Mouse (Mus musculus) heart, postnatal 0 days (tissue): ENCODE results near the gene Hsd3b1. TPM values are rescaled to one million over a fixed set of nuclear protein-coding genes. Genes with fewer than 3 reads are reported as not detected.

Experiments
- ATAC-seq: fragments of 200-750 bp; cut with Nextera tagmentation; 2 replicates; pipeline ENCODE4 v1.8.0; 2017; ENCODE audit warnings: low read depth, moderate number of reproducible peaks, moderate library complexity; ENCODE audit not compliant: insufficient read depth
- DNase-seq: peaks from one replicate; pipeline ENCODE4 v3.0.0-alpha.2; 2016; ENCODE audit warnings: low spot score
- H3K27ac ChIP-seq: fragments of 300-500 bp; sonication (generic); 2 replicates; pipeline ENCODE4 v1.5.1; 2014; ENCODE audit warnings: low read depth, mild to moderate bottlenecking
- H3K27me3 ChIP-seq: fragments of 300-500 bp; sonication (generic); 2 replicates; pipeline ENCODE4 v1.6.1; 2014; ENCODE audit warnings: low read length, mixed read lengths; ENCODE audit not compliant: control insufficient read depth, insufficient read depth
- H3K36me3 ChIP-seq: fragments of 300-500 bp; sonication (generic); replicated peaks from 2 replicates; pipeline ENCODE4 v1.6.1; 2014; ENCODE audit warnings: low read length, mixed read lengths; ENCODE audit not compliant: control insufficient read depth, insufficient read depth
- H3K4me1 ChIP-seq: fragments of 300-500 bp; sonication (generic); 2 replicates; pipeline ENCODE4 v1.6.1; 2014; ENCODE audit warnings: antibody characterized with exemption; ENCODE audit not compliant: control insufficient read depth, insufficient read depth
- H3K4me2 ChIP-seq: fragments of 300-500 bp; sonication (generic); 2 replicates; pipeline ENCODE4 v1.6.1; 2014; ENCODE audit warnings: low read depth, mild to moderate bottlenecking, low read length, moderate library complexity
- H3K4me3 ChIP-seq: fragments of 300-500 bp; sonication (generic); 2 replicates; pipeline ENCODE4 v1.5.1; 2014; ENCODE audit warnings: low read depth, low read length
- H3K9ac ChIP-seq: fragments of 300-500 bp; sonication (generic); replicated peaks from 2 replicates; pipeline ENCODE4 v1.6.1; 2014; ENCODE audit warnings: low read depth, low read length, mixed read lengths
- H3K9me3 ChIP-seq: fragments of 300-500 bp; sonication (generic); replicated peaks from 2 replicates; pipeline ENCODE4 v1.6.1; 2016; ENCODE audit warnings: low read length; ENCODE audit not compliant: control insufficient read depth
- CTCF ChIP-seq: IDR thresholded peaks from 2 replicates; pipeline ENCODE4 v1.5.1; 2016; ENCODE audit warnings: antibody characterized with exemption, control low read depth, low read depth
- EP300 ChIP-seq: IDR thresholded peaks from 2 replicates; pipeline ENCODE4 v1.6.1; 2016; ENCODE audit warnings: antibody characterized with exemption, low read depth
- WGBS: fragments of 180-500 bp; shearing (Covaris S2); extraction: QIAGEN DNeasy Blood & Tissue Kit; methylation state at CpG from one replicate; pipeline ENCODE4 v1.1.7; 2014; 5-methylcytosine and 5-hydroxymethylcytosine counted together
- polyA plus RNA-seq: library from polyadenylated mRNA; unstranded; fragments of >200 nt; fragmentation: Nextera tagmentation; extraction: Ambion mirVana; gene quantifications from 2 replicates; pipeline ENCODE4 v1.2.1, GENCODE M21; 2015
- total RNA-seq: library from RNA; depleted of rRNA; stranded (reverse); fragments of >200 nt; gene quantifications from 2 replicates; pipeline ENCODE4 v1.2.3, GENCODE M21; 2014; ENCODE audit warnings: low replicate concordance; rRNA removed

The Hsd3b1 gene
- 0.19 TPM in 1 of 2 replicates, not detected in the other for total RNA-seq
- polyA plus RNA-seq, result not detected in 2 replicates

GRCm38 (mm10) chr3:98859576-98859975 is at the start of gene Hsd3b1:
Gene Hsd3b1 (minus strand): TSS chr3:98859794.
- DNase-seq (no peak), ATAC-seq (no peak)
- no peaks in the 10 kb centered on the region for H3K36me3 ChIP-seq
- no peak within 1 kb of the TSS for H3K4me2 ChIP-seq
- H3K27ac ChIP-seq, result no peak within 1 kb of the TSS
- TF ChIP-seq CTCF, result no peak
- no peaks in the 10 kb centered on the region for H3K9me3 ChIP-seq
- no peaks in the 10 kb centered on the region for H3K4me1 ChIP-seq
- no peak within 1 kb of the TSS for H3K4me3 ChIP-seq
- H3K27me3 ChIP-seq, result no peaks in the 10 kb centered on the region
- no peak within 1 kb of the TSS for H3K9ac ChIP-seq
- WGBS, result 83% methylated on average over 3 of the region's 3 CpGs

DNA sequence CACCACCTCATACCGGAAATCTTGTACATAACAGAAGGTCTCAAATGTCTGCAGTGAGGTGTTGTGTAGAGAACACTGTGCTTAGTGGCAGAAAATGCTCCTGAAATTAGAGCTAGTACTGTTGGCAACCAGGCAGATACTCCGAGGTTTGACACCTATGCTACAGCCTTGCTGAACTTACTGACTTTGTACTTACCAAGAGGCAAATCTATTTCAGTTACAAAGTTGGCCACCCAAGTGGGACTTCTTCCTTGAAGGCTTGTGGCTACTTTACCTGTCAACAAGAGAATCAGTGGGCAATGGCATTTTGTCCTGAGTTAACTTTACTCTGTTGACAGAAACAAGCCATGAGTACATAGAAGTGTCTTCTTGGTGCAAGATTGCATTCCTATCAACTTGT is 38.0 kb upstream of the Hsd3b1 start:
- no peak for DNase-seq
- Histone ChIP-seq H3K36me3 (no peaks in the 10 kb centered on the region), H3K4me2 (no peak overlapping the region), H3K9ac (no peak overlapping the region), H3K4me3 (no peak overlapping the region), H3K27me3 (no peaks in the 10 kb centered on the region), H3K4me1 (no peaks in the 10 kb centered on the region), H3K27ac (no peak overlapping the region), H3K9me3 (no peaks in the 10 kb centered on the region)
- no peak for ATAC-seq
- 74% methylated on average over 2 of the region's 2 CpGs for WGBS
- TF ChIP-seq CTCF (no peak), EP300 (no peak)

DNA sequence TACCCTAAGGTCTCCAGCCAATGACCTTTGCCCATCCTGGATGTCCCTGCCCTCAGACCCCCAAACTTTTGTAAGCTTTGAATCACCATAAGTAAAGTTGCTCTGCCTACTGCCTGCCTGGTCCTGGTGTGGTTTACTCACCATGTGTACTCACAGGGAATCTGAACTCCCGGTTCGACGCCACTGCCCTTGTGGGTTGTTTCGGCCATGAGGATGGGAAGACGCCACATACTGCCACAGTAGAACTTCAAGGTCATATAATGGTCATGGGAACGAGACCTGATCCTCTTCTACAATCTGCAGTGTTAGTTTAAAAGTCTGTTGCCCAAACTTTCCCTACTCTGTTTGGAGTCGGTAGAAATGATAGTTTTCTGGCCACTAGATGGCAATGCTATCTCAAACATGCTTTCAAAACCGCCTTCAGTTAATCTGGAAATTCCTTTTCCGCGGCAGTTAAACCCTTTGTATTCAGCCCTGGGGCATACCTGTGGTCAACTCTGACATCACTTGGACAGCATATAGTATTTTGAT is 35.5 kb upstream of the Hsd3b1 start:
- H3K27me3 ChIP-seq, result no peaks in the 10 kb centered on the region
- 0 out of 2 replicates have a peak overlapping the region, but pooled peaks have one; percentile 16 for H3K4me3 ChIP-seq
- WGBS, result 38% methylated on average over 10 of the region's 10 CpGs
- 0 out of 2 replicates have a peak overlapping the region, but pooled peaks have one; percentile 30 for H3K4me2 ChIP-seq
- no peak overlapping the region for H3K9ac ChIP-seq
- DNase-seq (peak; percentile 9), ATAC-seq (no peak; the same call in 1 of the 2 replicates)
- H3K36me3 ChIP-seq, result no peaks in the 10 kb centered on the region
- H3K4me1 ChIP-seq, result no peaks in the 10 kb centered on the region
- no peak overlapping the region for H3K27ac ChIP-seq
- H3K9me3 ChIP-seq, result no peaks in the 10 kb centered on the region
- TF ChIP-seq EP300 (no peak), CTCF (peak; percentile 55)

DNA sequence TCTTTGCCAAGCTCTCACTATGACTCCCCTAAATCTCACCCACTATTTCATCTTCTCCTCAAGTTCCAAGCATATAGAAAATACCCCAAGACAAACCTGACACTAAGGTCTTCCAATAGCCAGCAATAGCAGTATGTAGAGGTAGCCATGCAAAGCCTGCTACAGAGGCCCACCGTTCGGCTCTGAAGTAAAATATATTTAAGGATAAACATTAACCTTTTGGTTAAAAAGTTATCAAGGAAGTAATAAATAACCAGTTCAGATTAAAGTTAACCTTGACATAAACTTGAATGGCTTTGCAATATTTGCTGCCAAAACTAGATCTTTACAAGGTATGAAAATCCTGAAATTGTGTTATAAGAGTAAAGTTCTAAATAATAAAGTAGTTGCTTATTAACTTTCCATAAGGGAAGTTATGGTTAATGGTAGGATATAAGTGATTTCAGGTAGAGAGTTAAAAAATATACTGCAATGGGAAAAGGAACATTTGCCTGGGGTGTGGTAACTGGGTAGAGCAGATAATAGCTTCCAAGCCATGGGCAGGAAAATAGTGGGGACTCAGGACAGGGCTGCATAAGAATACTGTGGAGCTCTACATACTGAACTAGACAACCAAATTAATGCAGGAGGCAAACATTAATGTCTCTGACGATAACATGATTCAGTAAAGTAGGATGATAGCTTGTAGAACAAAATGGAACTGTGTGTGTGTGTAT is 33.6 kb upstream of the Hsd3b1 start, which contains the start of gene Hao2:
Hao2 (minus strand) TSS at position 183 of the 716 bp plus-strand sequence.
- H3K4me2 ChIP-seq, result no peak within 1 kb of the TSS
- H3K36me3 ChIP-seq, result no peaks in the 10 kb centered on the region
- no peaks in the 10 kb centered on the region for H3K9me3 ChIP-seq
- H3K4me3 ChIP-seq, result no peak within 1 kb of the TSS
- H3K9ac ChIP-seq, result no peak within 1 kb of the TSS
- TF ChIP-seq EP300, result no peak
- TF ChIP-seq CTCF, result no peak
- DNase-seq (no peak), ATAC-seq (no peak)
- H3K27ac ChIP-seq, result no peak within 1 kb of the TSS
- H3K27me3 ChIP-seq, result no peaks in the 10 kb centered on the region
- WGBS, result 79% methylated on average over 3 of the region's 3 CpGs
- no peaks in the 10 kb centered on the region for H3K4me1 ChIP-seq

DNA sequence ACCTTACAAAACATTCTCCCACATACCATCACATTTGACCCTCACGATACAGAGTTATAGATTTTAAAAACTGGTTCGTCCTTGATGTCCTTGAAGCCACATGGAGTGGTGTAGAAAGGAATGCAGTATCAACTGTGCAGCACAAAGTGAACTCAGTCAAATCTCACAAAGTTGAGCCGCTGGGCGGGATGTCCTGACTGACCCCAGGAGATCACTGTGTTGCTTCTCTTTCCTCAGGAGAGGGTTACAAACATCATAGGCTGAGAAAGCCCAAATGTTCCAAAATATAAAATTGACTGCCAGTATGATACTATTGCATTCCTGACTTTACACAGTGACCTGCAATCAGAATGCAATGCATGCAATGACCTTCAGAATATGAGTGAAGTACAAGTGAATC is 30.8 kb upstream of the Hsd3b1 start:
- no peak for TF ChIP-seq EP300
- TF ChIP-seq CTCF, result no peak
- Histone ChIP-seq H3K4me1 (no peaks in the 10 kb centered on the region), H3K36me3 (no peaks in the 10 kb centered on the region), H3K9ac (no peak overlapping the region), H3K27me3 (no peaks in the 10 kb centered on the region), H3K4me2 (no peak overlapping the region), H3K27ac (no peak overlapping the region), H3K4me3 (no peak overlapping the region), H3K9me3 (no peaks in the 10 kb centered on the region)
- ATAC-seq (no peak), DNase-seq (no peak)
- 35% methylated on average over 4 of the region's 4 CpGs for WGBS

GRCm38 (mm10) chr3:98888206-98888605 is 28.6 kb upstream of the Hsd3b1 start:
- H3K27me3 ChIP-seq, result no peaks in the 10 kb centered on the region
- H3K4me2 ChIP-seq, result no peak overlapping the region
- H3K9ac ChIP-seq, result no peak overlapping the region
- no peaks in the 10 kb centered on the region for H3K4me1 ChIP-seq
- no peak overlapping the region for H3K4me3 ChIP-seq
- DNase-seq, result no peak
- H3K36me3 ChIP-seq, result no peaks in the 10 kb centered on the region
- no peak for ATAC-seq
- no peaks in the 10 kb centered on the region for H3K9me3 ChIP-seq
- WGBS, result 54% methylated on average over 2 of the region's 2 CpGs
- TF ChIP-seq CTCF (no peak), EP300 (no peak)
- no peak overlapping the region for H3K27ac ChIP-seq
